Mouse (Mus musculus): ENCODE measurements at regions not wholly inside any gene's neighbourhood (a gene's known extent, or its start where the extent isn't known, plus 50 kb on each side); places are given as distances from the start of the nearest gene placed in this dataset.

- Histone ChIP-seq H3K27me3 (ENCODE audit: control insufficient read depth, insufficient read depth, low read length) (no peaks in the 10 kb centered on the region), H3K4me3 (ENCODE audit: low read depth, low read length) (no peak overlapping the region), H3K36me3 (ENCODE audit: control insufficient read depth, insufficient read depth, low read length) (no peaks in the 10 kb centered on the region), H3K4me2 (replicated peaks; ENCODE audit: low read depth) (no peak overlapping the region), H3K9me3 (ENCODE audit: control insufficient read depth, low read length) (no peaks in the 10 kb centered on the region), H3K9ac (ENCODE audit: low read length) (no peak overlapping the region), H3K4me1 (replicated peaks; ENCODE audit: control insufficient read depth, insufficient read depth) (no peaks in the 10 kb centered on the region), H3K27ac (replicated peaks) (no peak overlapping the region)
- whole genome bisulfite sequencing: 89% methylated on average over 7 of the region's 7 CpGs
- ATAC-seq (ENCODE audit: low FRiP score, low TSS enrichment): no peak
- DNase-seq (ENCODE audit: low spot score): no peak
- TF ChIP-seq CTCF (IDR thresholded peaks at IDR 0.05; ENCODE audit: low read depth) (no peak), EP300 (optimal IDR thresholded peaks at IDR 0.05) (no peak)
These were observed 325.7 kb upstream of the Arrdc4 start for GRCm38 (mm10) chr7:69074780-69075179.

GRCm38 (mm10) chr7:69062994-69063393 is 314.0 kb upstream of the Arrdc4 start:
- H3K27ac ChIP-seq (replicated peaks): no peak overlapping the region
- TF ChIP-seq CTCF (IDR thresholded peaks at IDR 0.05; ENCODE audit: low read depth) (no peak), EP300 (optimal IDR thresholded peaks at IDR 0.05) (no peak)
- no peaks in the 10 kb centered on the region for H3K9me3 ChIP-seq (ENCODE audit: control insufficient read depth, low read length)
- 77% methylated on average over 5 of the region's 5 CpGs for WGBS
- H3K36me3 ChIP-seq (ENCODE audit: control insufficient read depth, insufficient read depth, low read length): no peaks in the 10 kb centered on the region
- no peaks in the 10 kb centered on the region for H3K4me1 ChIP-seq (replicated peaks; ENCODE audit: control insufficient read depth, insufficient read depth)
- no peak for ATAC-seq (ENCODE audit: low FRiP score, low TSS enrichment)
- no peak overlapping the region for H3K4me3 ChIP-seq (ENCODE audit: low read depth, low read length)
- no peaks in the 10 kb centered on the region for H3K27me3 ChIP-seq (ENCODE audit: control insufficient read depth, insufficient read depth, low read length)
- no peak overlapping the region for H3K4me2 ChIP-seq (replicated peaks; ENCODE audit: low read depth)
- no peak for DNase-seq (ENCODE audit: low spot score)
- H3K9ac ChIP-seq (ENCODE audit: low read length): no peak overlapping the region

GRCm38 (mm10) chr7:69062506-69062905 is 313.5 kb upstream of the Arrdc4 start:
- WGBS: 85% methylated on average over 7 of the region's 7 CpGs
- Histone ChIP-seq H3K27ac (replicated peaks) (no peak overlapping the region), H3K27me3 (ENCODE audit: control insufficient read depth, insufficient read depth, low read length) (no peaks in the 10 kb centered on the region), H3K4me1 (replicated peaks; ENCODE audit: control insufficient read depth, insufficient read depth) (no peaks in the 10 kb centered on the region), H3K9me3 (ENCODE audit: control insufficient read depth, low read length) (no peaks in the 10 kb centered on the region), H3K36me3 (ENCODE audit: control insufficient read depth, insufficient read depth, low read length) (no peaks in the 10 kb centered on the region), H3K9ac (ENCODE audit: low read length) (no peak overlapping the region), H3K4me3 (ENCODE audit: low read depth, low read length) (no peak overlapping the region), H3K4me2 (replicated peaks; ENCODE audit: low read depth) (no peak overlapping the region)
- TF ChIP-seq CTCF (IDR thresholded peaks at IDR 0.05; ENCODE audit: low read depth) (no peak), EP300 (optimal IDR thresholded peaks at IDR 0.05) (no peak)
- ATAC-seq (ENCODE audit: low FRiP score, low TSS enrichment) (no peak), DNase-seq (ENCODE audit: low spot score) (no peak)

GRCm38 (mm10) chr7:69062094-69062493 is 313.1 kb upstream of the Arrdc4 start:
- Histone ChIP-seq H3K27me3 (ENCODE audit: control insufficient read depth, insufficient read depth, low read length) (no peaks in the 10 kb centered on the region), H3K9ac (ENCODE audit: low read length) (no peak overlapping the region), H3K9me3 (ENCODE audit: control insufficient read depth, low read length) (no peaks in the 10 kb centered on the region), H3K27ac (replicated peaks) (no peak overlapping the region), H3K4me3 (ENCODE audit: low read depth, low read length) (no peak overlapping the region), H3K36me3 (ENCODE audit: control insufficient read depth, insufficient read depth, low read length) (no peaks in the 10 kb centered on the region), H3K4me2 (replicated peaks; ENCODE audit: low read depth) (no peak overlapping the region), H3K4me1 (replicated peaks; ENCODE audit: control insufficient read depth, insufficient read depth) (no peaks in the 10 kb centered on the region)
- WGBS: 74% methylated on average over 8 of the region's 8 CpGs
- no peak for TF ChIP-seq CTCF (IDR thresholded peaks at IDR 0.05; ENCODE audit: low read depth)
- ATAC-seq (ENCODE audit: low FRiP score, low TSS enrichment) (no peak), DNase-seq (ENCODE audit: low spot score) (no peak)

GRCm38 (mm10) chr7:69061242-69061641 is 312.2 kb upstream of the Arrdc4 start:
- WGBS: 89% methylated on average over 4 of the region's 4 CpGs
- Histone ChIP-seq H3K9me3 (ENCODE audit: control insufficient read depth, low read length) (no peaks in the 10 kb centered on the region), H3K4me3 (ENCODE audit: low read depth, low read length) (no peak overlapping the region), H3K27me3 (ENCODE audit: control insufficient read depth, insufficient read depth, low read length) (no peaks in the 10 kb centered on the region), H3K9ac (ENCODE audit: low read length) (no peak overlapping the region), H3K27ac (replicated peaks) (no peak overlapping the region), H3K36me3 (ENCODE audit: control insufficient read depth, insufficient read depth, low read length) (no peaks in the 10 kb centered on the region), H3K4me2 (replicated peaks; ENCODE audit: low read depth) (no peak overlapping the region), H3K4me1 (replicated peaks; ENCODE audit: control insufficient read depth, insufficient read depth) (no peaks in the 10 kb centered on the region)
- TF ChIP-seq EP300 (optimal IDR thresholded peaks at IDR 0.05): no peak
- TF ChIP-seq CTCF (IDR thresholded peaks at IDR 0.05; ENCODE audit: low read depth): no peak
- ATAC-seq (ENCODE audit: low FRiP score, low TSS enrichment) (no peak), DNase-seq (ENCODE audit: low spot score) (no peak)

- Histone ChIP-seq H3K4me2 (replicated peaks; ENCODE audit: low read depth) (no peak overlapping the region), H3K9me3 (ENCODE audit: control insufficient read depth, low read length) (no peaks in the 10 kb centered on the region), H3K4me1 (replicated peaks; ENCODE audit: control insufficient read depth, insufficient read depth) (no peaks in the 10 kb centered on the region), H3K27ac (replicated peaks) (no peak overlapping the region), H3K9ac (ENCODE audit: low read length) (no peak overlapping the region), H3K27me3 (ENCODE audit: control insufficient read depth, insufficient read depth, low read length) (no peaks in the 10 kb centered on the region), H3K36me3 (ENCODE audit: control insufficient read depth, insufficient read depth, low read length) (no peaks in the 10 kb centered on the region), H3K4me3 (ENCODE audit: low read depth, low read length) (no peak overlapping the region)
- ATAC-seq (ENCODE audit: low FRiP score, low TSS enrichment) (no peak), DNase-seq (ENCODE audit: low spot score) (no peak)
- TF ChIP-seq CTCF (IDR thresholded peaks at IDR 0.05; ENCODE audit: low read depth) (no peak), EP300 (optimal IDR thresholded peaks at IDR 0.05) (no peak)
- WGBS: 56% methylated on average over 8 of the region's 8 CpGs
These were observed 267.5 kb upstream of the Arrdc4 start for GRCm38 (mm10) chr7:69016575-69016974.
